Mouse (Mus musculus) heart, postnatal 0 days (tissue): ENCODE results near the gene Palm3. TPM values are rescaled to one million over a fixed set of nuclear protein-coding genes. Genes with fewer than 3 reads are reported as not detected.

Source experiments
- ATAC-seq: fragments of 200-750 bp; cut with Nextera tagmentation; 2 replicates; pipeline ENCODE4 v1.8.0; 2017; ENCODE audit warnings: low read depth, moderate number of reproducible peaks, moderate library complexity; ENCODE audit not compliant: insufficient read depth
- DNase-seq: peaks from one replicate; pipeline ENCODE4 v3.0.0-alpha.2; 2016; ENCODE audit warnings: low spot score
- H3K27ac ChIP-seq: fragments of 300-500 bp; sonication (generic); 2 replicates; pipeline ENCODE4 v1.5.1; 2014; ENCODE audit warnings: low read depth, mild to moderate bottlenecking
- H3K27me3 ChIP-seq: fragments of 300-500 bp; sonication (generic); 2 replicates; pipeline ENCODE4 v1.6.1; 2014; ENCODE audit warnings: low read length, mixed read lengths; ENCODE audit not compliant: control insufficient read depth, insufficient read depth
- H3K36me3 ChIP-seq: fragments of 300-500 bp; sonication (generic); replicated peaks from 2 replicates; pipeline ENCODE4 v1.6.1; 2014; ENCODE audit warnings: low read length, mixed read lengths; ENCODE audit not compliant: control insufficient read depth, insufficient read depth
- H3K4me1 ChIP-seq: fragments of 300-500 bp; sonication (generic); 2 replicates; pipeline ENCODE4 v1.6.1; 2014; ENCODE audit warnings: antibody characterized with exemption; ENCODE audit not compliant: control insufficient read depth, insufficient read depth
- H3K4me2 ChIP-seq: fragments of 300-500 bp; sonication (generic); 2 replicates; pipeline ENCODE4 v1.6.1; 2014; ENCODE audit warnings: low read depth, mild to moderate bottlenecking, low read length, moderate library complexity
- H3K4me3 ChIP-seq: fragments of 300-500 bp; sonication (generic); 2 replicates; pipeline ENCODE4 v1.5.1; 2014; ENCODE audit warnings: low read depth, low read length
- H3K9ac ChIP-seq: fragments of 300-500 bp; sonication (generic); replicated peaks from 2 replicates; pipeline ENCODE4 v1.6.1; 2014; ENCODE audit warnings: low read depth, low read length, mixed read lengths
- H3K9me3 ChIP-seq: fragments of 300-500 bp; sonication (generic); replicated peaks from 2 replicates; pipeline ENCODE4 v1.6.1; 2016; ENCODE audit warnings: low read length; ENCODE audit not compliant: control insufficient read depth
- CTCF ChIP-seq: IDR thresholded peaks from 2 replicates; pipeline ENCODE4 v1.5.1; 2016; ENCODE audit warnings: antibody characterized with exemption, control low read depth, low read depth
- EP300 ChIP-seq: IDR thresholded peaks from 2 replicates; pipeline ENCODE4 v1.6.1; 2016; ENCODE audit warnings: antibody characterized with exemption, low read depth
- WGBS: fragments of 180-500 bp; shearing (Covaris S2); extraction: QIAGEN DNeasy Blood & Tissue Kit; methylation state at CpG from one replicate; pipeline ENCODE4 v1.1.7; 2014; 5-methylcytosine and 5-hydroxymethylcytosine counted together
- polyA plus RNA-seq: library from polyadenylated mRNA; unstranded; fragments of >200 nt; fragmentation: Nextera tagmentation; extraction: Ambion mirVana; gene quantifications from 2 replicates; pipeline ENCODE4 v1.2.1, GENCODE M21; 2015
- total RNA-seq: library from RNA; depleted of rRNA; stranded (reverse); fragments of >200 nt; gene quantifications from 2 replicates; pipeline ENCODE4 v1.2.3, GENCODE M21; 2014; ENCODE audit warnings: low replicate concordance

The Palm3 gene
- total and polyA plus RNA-seq, 2 experiments from 2014 or later: 0.41 TPM; not detected in 1

DNA sequence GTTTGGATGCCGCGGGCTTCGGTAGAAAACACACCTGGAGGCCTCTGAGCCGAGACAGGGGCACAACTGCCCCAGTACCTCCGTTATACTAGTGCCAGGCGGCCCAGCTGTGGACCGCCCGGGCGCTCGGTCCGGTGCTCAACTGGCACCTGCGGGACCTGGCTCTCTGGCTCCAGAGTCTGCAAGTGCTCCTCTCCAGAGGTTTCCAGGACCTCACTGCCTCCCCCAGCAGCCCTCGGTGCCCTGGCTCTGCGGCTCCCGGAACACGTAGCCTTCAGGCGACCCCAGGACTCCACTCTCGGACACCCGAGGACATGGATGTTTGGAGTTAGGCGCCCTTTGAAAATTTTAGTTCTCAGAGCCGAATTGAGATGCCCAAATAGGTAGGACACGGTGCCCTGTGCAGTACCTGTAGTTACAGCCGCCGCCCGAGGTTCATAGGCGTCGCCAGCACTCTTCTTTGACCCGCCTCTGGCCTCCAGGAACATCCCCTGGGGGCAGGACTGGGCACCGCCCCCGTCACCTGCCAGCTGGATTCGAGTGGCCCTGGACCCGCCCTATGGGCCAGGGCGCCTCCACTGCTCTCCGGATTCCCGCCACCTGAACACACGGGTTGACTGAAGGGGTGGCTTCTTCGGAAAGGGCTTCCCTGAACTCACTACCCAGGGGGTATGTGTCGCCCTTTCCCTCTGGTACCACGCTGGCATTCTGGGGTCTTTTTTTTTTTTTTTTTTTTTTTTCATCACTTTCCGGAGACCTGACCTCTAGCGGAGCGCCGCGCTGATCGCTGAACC, 9.4 kb upstream of the Palm3 start, which contains the start of gene 2210011C24Rik:
Gene 2210011C24Rik (minus strand): TSS at position 467 of the 794 bp plus-strand sequence.
- Histone ChIP-seq H3K27me3 (peaks cover 37% of the 10 kb centered on the region), H3K4me2 (peak within 1 kb of the TSS; percentile 90), H3K27ac (no peak within 1 kb of the TSS), H3K4me3 (peak within 1 kb of the TSS; percentile 53), H3K4me1 (peaks cover 18% of the 10 kb centered on the region), H3K9ac (no peak within 1 kb of the TSS; the same call in none of the 2 replicates), H3K9me3 (no peaks in the 10 kb centered on the region), H3K36me3 (no peaks in the 10 kb centered on the region)
- under 1% methylated on average over 45 of the region's 45 CpGs for WGBS
- no peak for TF ChIP-seq EP300
- TF ChIP-seq CTCF: no peak
- ATAC-seq (no peak), DNase-seq (no peak)

DNA sequence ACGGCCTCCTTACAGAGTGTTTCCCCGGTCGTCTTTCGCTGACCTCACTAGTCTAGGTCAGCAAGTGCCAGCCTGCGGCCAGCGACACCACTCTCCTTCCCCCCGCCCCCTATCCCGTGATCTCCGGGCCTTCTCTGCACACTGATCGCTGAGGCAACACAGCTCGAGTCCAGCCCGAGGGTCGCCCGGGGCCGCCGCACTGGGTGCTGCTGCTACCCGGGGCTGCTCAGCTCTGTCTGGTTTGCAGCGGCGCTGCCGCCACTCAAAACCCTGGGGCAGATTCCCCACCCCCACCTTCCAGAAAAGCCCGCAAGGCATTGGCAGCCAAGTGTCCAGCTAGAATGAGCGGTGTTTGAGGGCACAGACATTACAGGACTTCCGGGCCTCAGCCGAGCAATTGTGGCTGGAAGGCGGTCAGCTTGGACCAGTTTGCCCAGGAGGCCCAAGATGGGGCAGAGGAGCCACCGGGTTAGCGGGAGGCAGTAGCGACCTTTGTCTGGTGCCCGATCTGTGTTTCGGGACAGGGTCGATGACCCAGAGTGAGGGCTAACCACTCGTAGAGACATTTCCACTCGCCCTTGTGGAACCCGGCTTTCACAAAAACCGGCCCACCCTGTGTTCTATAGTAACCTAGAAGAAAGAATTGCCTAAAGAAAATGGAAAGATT, 8.6 kb upstream of the Palm3 start:
- peaks cover 18% of the 10 kb centered on the region for H3K4me1 ChIP-seq
- H3K4me3 ChIP-seq: peak overlapping the region; percentile 53
- no peaks in the 10 kb centered on the region for H3K9me3 ChIP-seq
- peak; percentile 22; the same call in 1 of the 2 replicates for ATAC-seq
- TF ChIP-seq CTCF (no peak), EP300 (no peak)
- no peak overlapping the region for H3K27ac ChIP-seq
- no peak for DNase-seq
- H3K36me3 ChIP-seq: no peaks in the 10 kb centered on the region
- WGBS: 21% methylated on average over 35 of the region's 35 CpGs
- peaks cover 37% of the 10 kb centered on the region for H3K27me3 ChIP-seq
- H3K4me2 ChIP-seq: peak overlapping the region; percentile 90
- no peak overlapping the region; the same call in 1 of the 2 replicates for H3K9ac ChIP-seq

DNA sequence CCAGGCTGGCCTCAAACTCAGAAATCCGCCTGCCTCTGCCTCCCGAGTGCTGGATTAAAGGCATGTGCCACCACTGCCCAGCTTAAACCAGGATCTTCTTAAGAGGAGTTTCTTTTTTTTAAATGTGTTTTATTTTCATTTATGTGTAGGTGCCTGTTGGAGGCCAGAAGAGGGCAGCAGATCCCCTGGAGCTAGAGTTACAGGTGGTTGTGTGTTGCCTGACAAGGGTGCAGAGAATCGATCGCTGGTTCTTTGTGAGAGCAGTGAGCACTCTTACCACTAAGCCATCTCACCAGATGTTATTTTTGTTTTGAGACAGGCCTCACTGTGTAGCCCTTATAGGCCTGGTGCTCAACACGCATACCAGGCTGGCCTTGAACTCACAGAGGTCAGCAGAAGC, 5.4 kb upstream of the Palm3 start:
- no peak overlapping the region for H3K4me3 ChIP-seq
- peaks cover 11% of the 10 kb centered on the region for H3K4me1 ChIP-seq
- H3K36me3 ChIP-seq: no peaks in the 10 kb centered on the region
- DNase-seq (no peak), ATAC-seq (no peak)
- TF ChIP-seq CTCF: no peak
- TF ChIP-seq EP300: no peak
- no peak overlapping the region for H3K27ac ChIP-seq
- WGBS: 91% methylated on average over 5 of the region's 5 CpGs
- H3K27me3 ChIP-seq: peaks cover 28% of the 10 kb centered on the region
- no peak overlapping the region for H3K9ac ChIP-seq
- no peak overlapping the region for H3K4me2 ChIP-seq
- no peaks in the 10 kb centered on the region for H3K9me3 ChIP-seq

DNA sequence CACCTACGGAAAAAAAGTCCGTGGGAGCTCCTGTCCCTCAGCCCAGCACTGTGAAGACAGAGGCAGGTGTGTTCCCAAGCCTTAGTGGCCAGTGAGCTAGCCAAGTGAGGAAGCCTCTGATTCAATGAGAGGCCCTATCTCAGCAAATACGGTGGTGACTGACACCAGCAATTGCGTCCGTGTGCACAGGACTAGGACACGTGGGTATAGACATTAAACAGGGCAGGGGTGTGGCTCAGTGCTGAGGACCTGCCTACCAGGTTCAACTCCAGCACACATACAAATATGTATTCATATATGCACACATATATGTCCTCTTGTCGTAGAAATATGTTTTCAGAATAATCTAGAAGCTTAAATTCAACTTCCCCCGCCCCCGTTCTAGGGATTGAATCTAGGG, 1.5 kb upstream of the Palm3 start:
- 79% methylated on average over 9 of the region's 9 CpGs for WGBS
- Histone ChIP-seq H3K4me2 (no peak overlapping the region), H3K27ac (no peak overlapping the region), H3K27me3 (0 out of 2 replicates have a peak, but pooled peaks cover 5% of the 10 kb centered on the region), H3K4me1 (peaks cover 29% of the 10 kb centered on the region), H3K9me3 (no peaks in the 10 kb centered on the region), H3K4me3 (no peak overlapping the region), H3K9ac (no peak overlapping the region), H3K36me3 (no peaks in the 10 kb centered on the region)
- DNase-seq (no peak), ATAC-seq (no peak)
- TF ChIP-seq EP300 (no peak), CTCF (no peak)

DNA sequence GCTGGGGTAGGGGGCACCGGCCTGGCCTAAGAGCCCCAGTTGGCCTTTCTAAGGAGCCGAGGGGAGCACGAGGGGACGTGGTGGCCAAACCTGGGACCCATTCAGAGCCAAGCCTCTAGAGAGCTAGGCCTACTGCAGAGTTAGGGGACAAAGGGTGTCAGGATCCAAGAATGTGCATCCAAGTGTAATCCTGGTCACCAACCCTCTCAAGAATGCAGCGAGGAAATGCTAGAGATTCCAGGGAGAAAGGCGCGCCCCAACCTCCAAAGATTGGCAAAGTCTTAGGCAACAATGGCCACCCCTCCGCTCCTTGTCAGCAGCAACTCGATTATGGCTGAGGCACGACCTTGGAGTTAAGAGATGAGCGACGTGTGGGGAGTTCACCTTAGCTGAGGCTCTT, 298 bp downstream of the Palm3 start:
- 55% methylated on average over 12 of the region's 12 CpGs for WGBS
- H3K9me3 ChIP-seq: no peaks in the 10 kb centered on the region
- H3K9ac ChIP-seq: no peak overlapping the region
- no peaks in the 10 kb centered on the region for H3K36me3 ChIP-seq
- peaks cover 22% of the 10 kb centered on the region for H3K27me3 ChIP-seq
- TF ChIP-seq CTCF (no peak), EP300 (no peak)
- DNase-seq (no peak), ATAC-seq (no peak)
- no peak overlapping the region for H3K27ac ChIP-seq
- no peak overlapping the region for H3K4me2 ChIP-seq
- H3K4me1 ChIP-seq: peaks cover 37% of the 10 kb centered on the region
- no peak overlapping the region for H3K4me3 ChIP-seq
